8 mouse cellular contexts compared by ENCODE assay signal in genomic region chr12:82225751-82226228, GRCm38 (mm10). TPM values are rescaled to one million over a fixed set of nuclear protein-coding genes. Genes with fewer than 3 reads are reported as not detected.
A peak's percentile ranks its signal among the peaks of the same experiment; 100 is the strongest.
DNase-seq lines count a peak whose midpoint lies in the region; ATAC-seq lines count a peak whose summit lies in the region.

No protein-coding gene starts in this region.

- no peaks in the 10 kb centered on the region for H3K36me3 ChIP-seq in heart, embryonic 15.5 days
- H3K36me3 ChIP-seq in macrophage (ENCODE audit: inconsistent target), result no peaks in the 10 kb centered on the region
- H3K36me3 ChIP-seq in midbrain, embryonic 11.5 days (ENCODE audit: control insufficient read depth, insufficient read depth, low read length), result no peaks in the 10 kb centered on the region

- H3K4me3 ChIP-seq in heart, embryonic 15.5 days, result no peak overlapping the region
- no peak overlapping the region for H3K4me3 ChIP-seq in macrophage (ENCODE audit: inconsistent target)
- no peak overlapping the region for H3K4me3 ChIP-seq in midbrain, embryonic 11.5 days (ENCODE audit: low read depth, low read length)

- intact Hi-C loops in heart, postnatal 36 days (cut with DNase I), result no loop called here

- H3K27me3 ChIP-seq in heart, embryonic 15.5 days, result no peaks in the 10 kb centered on the region
- no peaks in the 10 kb centered on the region for H3K27me3 ChIP-seq in midbrain, embryonic 11.5 days (ENCODE audit: control insufficient read depth, insufficient read depth, low read length)

- no peaks in the 10 kb centered on the region for H3K79me2 ChIP-seq in macrophage (ENCODE audit: inconsistent target)

- no peak overlapping the region for H3K9ac ChIP-seq in heart, embryonic 15.5 days
- H3K9ac ChIP-seq in midbrain, embryonic 11.5 days (ENCODE audit: low read length), result no peak overlapping the region

- DNase-seq in heart, adult 11 months, result peak; percentile 98
- DNase-seq in heart, postnatal 36 days, result no peak
- DNase-seq in urinary bladder, postnatal 4 days (ENCODE audit: low spot score in 2 of 2), result no peak
- no peak for DNase-seq in yolk sac, embryonic 10.5 days (ENCODE audit: low spot score)
- DNase-seq in midbrain, embryonic 11.5 days (ENCODE audit: low spot score, missing footprints), result no peak

- H3K4me2 ChIP-seq in heart, embryonic 15.5 days, result no peak overlapping the region
- no peak overlapping the region for H3K4me2 ChIP-seq in midbrain, embryonic 11.5 days

- peak overlapping the region; percentile 51; the same call in 1 of the 2 replicates for H3K27ac ChIP-seq in heart, embryonic 15.5 days
- H3K27ac ChIP-seq in macrophage, result peak overlapping the region; percentile 83
- H3K27ac ChIP-seq in midbrain, embryonic 11.5 days (ENCODE audit: low read depth, low read length), result no peak overlapping the region

- peak; percentile 80 for ATAC-seq in CD4-positive, CD25-positive, alpha-beta regulatory T cell, adult 4 months
- peak; percentile 62; the same call in 1 of the 2 replicates for ATAC-seq in heart, embryonic 15.5 days (replicated peaks; ENCODE audit: insufficient number of reproducible peaks, insufficient read depth, low FRiP score, low read depth)
- no peak for ATAC-seq in midbrain, embryonic 11.5 days (ENCODE audit: low FRiP score)

- WGBS in heart, embryonic 15.5 days, result 24% methylated on average over 4 of the region's 4 CpGs
- 3% methylated on average over 4 of the region's 4 CpGs for WGBS in macrophage (ENCODE audit: missing documents)
- 59% methylated on average over 4 of the region's 4 CpGs for WGBS in midbrain, embryonic 11.5 days

- H3K4me1 ChIP-seq in heart, embryonic 15.5 days (replicated peaks), result peaks cover 35% of the 10 kb centered on the region
- H3K4me1 ChIP-seq in midbrain, embryonic 11.5 days (ENCODE audit: control insufficient read depth, insufficient read depth, low read length), result peaks cover 7% of the 10 kb centered on the region

- no peaks in the 10 kb centered on the region for H3K9me3 ChIP-seq in heart, embryonic 15.5 days (replicated peaks)
- no peaks in the 10 kb centered on the region for H3K9me3 ChIP-seq in midbrain, embryonic 11.5 days (ENCODE audit: control insufficient read depth, low read length)

RNA-seq across cellular contexts. Expression of gene Sipa1l1, which starts 56.7 kb away (rescaled TPM):
- total RNA-seq in heart, postnatal 36 days (2021), result 10 to 100 TPM in 1 of 2 experiments, 1 to 10 TPM in 1; 8.6 to 10.5 TPM
- 10 to 100 TPM; 28.7 to 36.1 TPM for polyA plus RNA-seq in CD4-positive, CD25-positive, alpha-beta regulatory T cell, adult 4 months (2017; shearing (Covaris generic))
- polyA plus RNA-seq in heart, embryonic 15.5 days (2015; fragmentation: Nextera tagmentation; extraction: Ambion mirVana), result 16.9 and 22.3 TPM in 2 replicates
- total RNA-seq in macrophage (2018; cell fraction: chromatin; rRNA removed), result 100 to 1,000 TPM in 11 of 26 experiments, 10 to 100 TPM in 15; 54.1 to 161 (median 84.3) TPM
- 10 to 100 TPM; 10.2 to 17.3 (median 13.7) TPM for total RNA-seq in macrophage (2018; cell fraction: cytosol; rRNA removed)
- total RNA-seq in macrophage (2018; cell fraction: nucleus; rRNA removed), result 10 to 100 TPM; 18.8 to 79.3 (median 41.9) TPM
- polyA plus RNA-seq in macrophage (2018), result 7.3 to 11.3 TPM (median 7.8 TPM) in 3 replicates
- polyA plus RNA-seq in midbrain, embryonic 11.5 days (2014; fragmentation: Nextera tagmentation; extraction: Ambion mirVana), result 24.1 and 25.6 TPM in 2 replicates
